Mouse (Mus musculus) forebrain, embryonic 10.5 days (tissue): ENCODE results near the gene Catsperg1. TPM values are rescaled to one million over a fixed set of nuclear protein-coding genes. Genes with fewer than 3 reads are reported as not detected.

Source experiments
- DNase-seq: peaks from one replicate; pipeline ENCODE4 v3.0.0-alpha.2; 2017; ENCODE audit warnings: low spot score; ENCODE audit errors: extremely low spot score
- H3K27ac ChIP-seq: fragments of 300-500 bp; sonication (generic); 2 replicates; pipeline ENCODE4 v1.5.1; 2016; ENCODE audit warnings: mild to moderate bottlenecking
- H3K27me3 ChIP-seq: fragments of 300-500 bp; sonication (generic); 2 replicates; pipeline ENCODE4 v1.6.1; 2016; ENCODE audit warnings: mild to moderate bottlenecking; ENCODE audit not compliant: poor library complexity, severe bottlenecking
- H3K36me3 ChIP-seq: fragments of 300-500 bp; sonication (generic); replicated peaks from 2 replicates; pipeline ENCODE4 v1.6.1; 2016; ENCODE audit warnings: mild to moderate bottlenecking, moderate library complexity
- H3K4me1 ChIP-seq: fragments of 300-500 bp; sonication (generic); 2 replicates; pipeline ENCODE4 v1.6.1; 2016
- H3K4me3 ChIP-seq: fragments of 300-500 bp; sonication (generic); 2 replicates; pipeline ENCODE4 v1.5.1; 2016; ENCODE audit warnings: mild to moderate bottlenecking, moderate library complexity
- H3K9me3 ChIP-seq: fragments of 300-500 bp; sonication (generic); 2 replicates; pipeline ENCODE4 v1.6.1; 2016; ENCODE audit warnings: mild to moderate bottlenecking, moderate library complexity
- WGBS: fragments of 180-500 bp; shearing (Covaris S2); methylation state at CpG from one replicate; pipeline ENCODE4 v1.1.7; 2016; 5-methylcytosine and 5-hydroxymethylcytosine counted together
- polyA plus RNA-seq: library from polyadenylated mRNA; unstranded; fragments of >200 nt; fragmentation: Nextera tagmentation; extraction: Ambion mirVana; gene quantifications from 2 replicates; pipeline ENCODE4 v1.2.1, GENCODE M21; 2016

Gene Catsperg1
- polyA plus RNA-seq, 1 experiment from 2014 or later, result 0.33 TPM

GRCm38 (mm10) chr7:29134693-29135386, 79.0 kb downstream of the Catsperg1 start, which contains the start of gene Rasgrp4:
Gene Rasgrp4, plus strand, starts transcription at chr7:29134851.
- no peak for DNase-seq
- H3K27ac ChIP-seq, result peak within 1 kb of the TSS; percentile 41
- H3K27me3 ChIP-seq, result peaks cover 37% of the 10 kb centered on the region
- no peaks in the 10 kb centered on the region for H3K9me3 ChIP-seq
- no peaks in the 10 kb centered on the region for H3K36me3 ChIP-seq
- peak within 1 kb of the TSS; percentile 53 for H3K4me3 ChIP-seq
- 1% methylated on average over 19 of the region's 20 CpGs for WGBS
- H3K4me1 ChIP-seq, result peaks cover 21% of the 10 kb centered on the region

GRCm38 (mm10) chr7:29134230-29134629, 79.6 kb downstream of the Catsperg1 start:
- Histone ChIP-seq H3K9me3 (no peaks in the 10 kb centered on the region), H3K27ac (no peak overlapping the region), H3K36me3 (no peaks in the 10 kb centered on the region), H3K27me3 (peaks cover 37% of the 10 kb centered on the region), H3K4me3 (peak overlapping the region; percentile 53), H3K4me1 (peaks cover 21% of the 10 kb centered on the region)
- 2% methylated on average over 4 of the region's 4 CpGs for WGBS
- no peak for DNase-seq

Other genes with a start within 250 kb of the Catsperg1 start
- 415 and 425 TPM in 2 replicates for gene Eif3k, start 232.2 kb downstream of the Catsperg1 start, polyA plus RNA-seq
- 10.2 and 13.4 TPM in 2 replicates for gene Map4k1, start 232.0 kb downstream of the Catsperg1 start, polyA plus RNA-seq
- 1.0 and 1.2 TPM in 2 replicates for gene Ryr1, start 88.9 kb downstream of the Catsperg1 start, polyA plus RNA-seq
- 0.58 and 0.88 TPM in 2 replicates for gene Rasgrp4, start 79.2 kb downstream of the Catsperg1 start, polyA plus RNA-seq
- 11.5 and 11.7 TPM in 2 replicates for gene Fam98c, start 57.8 kb downstream of the Catsperg1 start, polyA plus RNA-seq
- gene Ggn, start 43.8 kb downstream of the Catsperg1 start, polyA plus RNA-seq, result 0.69 and 1.1 TPM in 2 replicates
- gene Spred3, start 43.6 kb downstream of the Catsperg1 start, polyA plus RNA-seq, result 4.4 and 5.4 TPM in 2 replicates
- 290 and 304 TPM in 2 replicates for gene Psmd8, start 33.3 kb downstream of the Catsperg1 start, polyA plus RNA-seq
- 0.64 and 0.79 TPM in 2 replicates for gene Kcnk6, start 18.5 kb upstream of the Catsperg1 start, polyA plus RNA-seq
- gene Yif1b, start 24.3 kb upstream of the Catsperg1 start, polyA plus RNA-seq, result 103 and 108 TPM in 2 replicates
- 2.9 and 4.1 TPM in 2 replicates for gene 2200002D01Rik, start 34.4 kb upstream of the Catsperg1 start, polyA plus RNA-seq
- 44.2 and 50.8 TPM in 2 replicates for gene Spint2, start 67.9 kb upstream of the Catsperg1 start, polyA plus RNA-seq
- gene Ppp1r14a, start 75.3 kb upstream of the Catsperg1 start, polyA plus RNA-seq, result 7.4 and 8.7 TPM in 2 replicates
- gene Dpf1, start 89.9 kb upstream of the Catsperg1 start, polyA plus RNA-seq, result 39.1 and 42.7 TPM in 2 replicates